Mouse (Mus musculus) right cerebral cortex, postnatal 10 days (tissue): ENCODE results near the gene Gimap4.

Experiments used
- DNase-seq, 2 experiments: peaks; one replicate each; pipeline ENCODE4 v3.0.0; 2021; ENCODE audit warnings: low spot score in 2 of 2

Gimap4 gene

GRCm38 (mm10) chr6:48700251-48701075, 16.1 kb downstream of the Gimap4 start:
- no peak for DNase-seq

GRCm38 (mm10) chr6:48702146-48702545, 17.8 kb downstream of the Gimap4 start:
- DNase-seq: no peak

- DNase-seq: no peak
Measured at GRCm38 (mm10) chr6:48702601-48703000, 18.3 kb downstream of the Gimap4 start.

- no peak for DNase-seq
Measured at GRCm38 (mm10) chr6:48704146-48704545, 19.8 kb downstream of the Gimap4 start.

GRCm38 (mm10) chr6:48706130-48706529, 21.8 kb downstream of the Gimap4 start:
- DNase-seq: no peak

GRCm38 (mm10) chr6:48718455-48718854, 34.1 kb downstream of the Gimap4 start, which contains the start of the genes Gm28053 and Gimap7:
Gene Gm28053 (plus strand): TSS chr6:48718607.
Gene Gimap7 (plus strand): TSS chr6:48718621.
- DNase-seq: no peak

GRCm38 (mm10) chr6:48720326-48720725, 36.0 kb downstream of the Gimap4 start:
- DNase-seq: peak in 1 of 2 experiments; percentile 25

- no peak for DNase-seq
Measured at GRCm38 (mm10) chr6:48723468-48723867, 39.1 kb downstream of the Gimap4 start.

GRCm38 (mm10) chr6:48725476-48725875, 41.1 kb downstream of the Gimap4 start:
- DNase-seq: peak; percentile 31 to 44

- no peak for DNase-seq
Measured at GRCm38 (mm10) chr6:48727761-48728160, 43.4 kb downstream of the Gimap4 start.

GRCm38 (mm10) chr6:48732864-48733304, 48.5 kb downstream of the Gimap4 start:
- DNase-seq: no peak

GRCm38 (mm10) chr6:48733660-48734059, 49.3 kb downstream of the Gimap4 start:
- no peak for DNase-seq

- DNase-seq: no peak
Measured at GRCm38 (mm10) chr6:48737053-48737452, 52.7 kb downstream of the Gimap4 start.

GRCm38 (mm10) chr6:48737688-48738087, 53.3 kb downstream of the Gimap4 start:
- no peak for DNase-seq

GRCm38 (mm10) chr6:48738961-48739779, 54.8 kb downstream of the Gimap4 start, which contains the start of gene Gimap1:
Gene Gimap1 (plus strand): TSS chr6:48739054.
- no peak for DNase-seq

GRCm38 (mm10) chr6:48739780-48740055, 55.4 kb downstream of the Gimap4 start:
- DNase-seq: no peak

GRCm38 (mm10) chr6:48740501-48741169, 56.3 kb downstream of the Gimap4 start:
- no peak for DNase-seq

- DNase-seq: no peak
Measured at GRCm38 (mm10) chr6:48741273-48741672, 56.9 kb downstream of the Gimap4 start.
